Mouse (Mus musculus) kidney, postnatal 0 days (tissue): ENCODE results near the gene Dock1. TPM values are rescaled to one million over a fixed set of nuclear protein-coding genes. Genes with fewer than 3 reads are reported as not detected.
A peak's percentile ranks its signal among the peaks of the same experiment; 100 is the strongest.

ENCODE experiments used
- ATAC-seq: fragments of 200-750 bp; cut with Nextera tagmentation; replicated peaks from 2 replicates; pipeline ENCODE4 v1.8.0; 2017; ENCODE audit warnings: low read depth, moderate number of reproducible peaks, moderate TSS enrichment, moderate library complexity; ENCODE audit not compliant: low FRiP score
- DNase-seq: peaks from one replicate; pipeline ENCODE4 v3.0.0-alpha.2; 2016; ENCODE audit warnings: low spot score
- H3K27ac ChIP-seq: fragments of 300-500 bp; sonication (generic); 2 replicates; pipeline ENCODE4 v1.5.1; 2014; ENCODE audit warnings: mild to moderate bottlenecking
- H3K27me3 ChIP-seq: fragments of 300-500 bp; sonication (generic); 2 replicates; pipeline ENCODE4 v1.6.1; 2014; ENCODE audit warnings: low read length, mixed read lengths; ENCODE audit not compliant: insufficient read depth
- H3K36me3 ChIP-seq: fragments of 300-500 bp; sonication (generic); 2 replicates; pipeline ENCODE4 v1.6.1; 2014; ENCODE audit warnings: low read length, mixed read lengths; ENCODE audit not compliant: insufficient read depth
- H3K4me1 ChIP-seq: fragments of 300-500 bp; sonication (generic); replicated peaks from 2 replicates; pipeline ENCODE4 v1.6.1; 2014; ENCODE audit warnings: antibody characterized with exemption, low read length, mixed read lengths; ENCODE audit not compliant: insufficient read depth
- H3K4me2 ChIP-seq: fragments of 300-500 bp; sonication (generic); 2 replicates; pipeline ENCODE4 v1.6.1; 2014; ENCODE audit warnings: mild to moderate bottlenecking, low read length, moderate library complexity, mixed read lengths
- H3K4me3 ChIP-seq: fragments of 300-500 bp; sonication (generic); replicated peaks from 2 replicates; pipeline ENCODE4 v1.5.1; 2014; ENCODE audit warnings: low read depth, low read length
- H3K9ac ChIP-seq: fragments of 300-500 bp; sonication (generic); 2 replicates; pipeline ENCODE4 v1.6.1; 2014; ENCODE audit warnings: low read depth, low read length
- H3K9me3 ChIP-seq: fragments of 300-500 bp; sonication (generic); replicated peaks from 2 replicates; pipeline ENCODE4 v1.6.1; 2016; ENCODE audit warnings: low read length, inconsistent platforms, mixed read lengths
- CTCF ChIP-seq: IDR thresholded peaks from 2 replicates; pipeline ENCODE4 v1.5.1; 2016; ENCODE audit warnings: antibody characterized with exemption, low read depth, mild to moderate bottlenecking, moderate library complexity
- WGBS: fragments of 180-500 bp; shearing (Covaris S2); extraction: QIAGEN DNeasy Blood & Tissue Kit; methylation state at CpG from one replicate; pipeline ENCODE4 v1.1.7; 2014; 5-methylcytosine and 5-hydroxymethylcytosine counted together
- polyA plus RNA-seq: library from polyadenylated mRNA; unstranded; fragments of >200 nt; fragmentation: Nextera tagmentation; extraction: Ambion mirVana; gene quantifications from 2 replicates; pipeline ENCODE4 v1.2.1, GENCODE M21; 2015

Gene Dock1
- polyA plus RNA-seq, 1 experiment from 2014 or later: 23.9 TPM

DNA sequence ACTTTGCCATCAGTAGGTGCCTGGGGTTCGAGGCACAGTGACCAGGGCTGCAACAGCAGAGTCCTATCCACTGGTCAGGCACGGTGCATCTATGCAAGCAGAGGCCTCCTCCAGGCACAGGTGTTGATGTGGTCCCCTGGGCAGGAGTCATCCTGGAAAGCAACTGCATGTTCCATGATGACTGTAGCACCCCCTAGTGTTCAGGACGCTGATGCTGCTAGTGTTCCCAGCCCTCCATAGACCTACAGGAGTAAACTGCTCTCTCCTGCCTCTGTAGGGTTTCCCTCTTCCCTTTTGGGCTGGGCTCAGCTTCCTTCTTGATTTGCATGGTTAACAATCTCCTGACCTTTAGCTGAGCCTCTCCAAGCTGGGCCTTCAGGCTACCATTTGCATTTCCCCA lies 494.7 kb downstream of the Dock1 start:
- TF ChIP-seq CTCF: peak; percentile 82
- peak; percentile 80 for DNase-seq
- no peak overlapping the region for H3K4me2 ChIP-seq
- ATAC-seq: no peak; the same call in 1 of the 2 replicates
- no peaks in the 10 kb centered on the region for H3K4me1 ChIP-seq
- peaks cover 35% of the 10 kb centered on the region for H3K36me3 ChIP-seq
- no peaks in the 10 kb centered on the region for H3K9me3 ChIP-seq
- H3K27ac ChIP-seq: no peak overlapping the region
- no peak overlapping the region for H3K9ac ChIP-seq
- H3K4me3 ChIP-seq: no peak overlapping the region
- no peaks in the 10 kb centered on the region for H3K27me3 ChIP-seq
- WGBS: 39% methylated on average over 3 of the region's 3 CpGs

DNA sequence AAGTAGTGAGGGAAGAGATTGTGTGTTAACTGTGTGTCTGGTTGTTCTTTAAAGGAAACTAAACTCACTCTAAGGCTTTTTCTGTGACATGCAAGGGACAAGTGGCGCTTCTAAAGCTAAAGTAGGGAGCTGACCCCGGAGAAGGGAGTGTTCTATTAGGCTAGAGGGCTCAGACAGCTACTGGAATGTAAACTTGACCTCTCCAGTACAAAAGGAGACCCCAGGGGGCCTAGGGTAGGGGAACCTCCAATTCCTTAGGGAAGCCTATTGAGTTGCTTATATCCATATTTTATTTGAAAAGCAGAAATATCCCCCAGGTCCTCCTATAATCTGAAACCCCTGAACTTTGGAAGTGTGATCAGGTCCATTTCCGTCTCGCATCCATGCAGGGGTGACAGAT lies 499.5 kb downstream of the Dock1 start:
- Histone ChIP-seq H3K36me3 (peaks cover 23% of the 10 kb centered on the region; the same call in 1 of the 2 replicates), H3K4me3 (no peak overlapping the region), H3K9me3 (no peaks in the 10 kb centered on the region), H3K9ac (no peak overlapping the region), H3K27ac (no peak overlapping the region), H3K4me1 (no peaks in the 10 kb centered on the region), H3K4me2 (no peak overlapping the region), H3K27me3 (no peaks in the 10 kb centered on the region)
- ATAC-seq (no peak), DNase-seq (no peak)
- no peak for TF ChIP-seq CTCF
- WGBS: 50% methylated on average over 4 of the region's 4 CpGs

DNA sequence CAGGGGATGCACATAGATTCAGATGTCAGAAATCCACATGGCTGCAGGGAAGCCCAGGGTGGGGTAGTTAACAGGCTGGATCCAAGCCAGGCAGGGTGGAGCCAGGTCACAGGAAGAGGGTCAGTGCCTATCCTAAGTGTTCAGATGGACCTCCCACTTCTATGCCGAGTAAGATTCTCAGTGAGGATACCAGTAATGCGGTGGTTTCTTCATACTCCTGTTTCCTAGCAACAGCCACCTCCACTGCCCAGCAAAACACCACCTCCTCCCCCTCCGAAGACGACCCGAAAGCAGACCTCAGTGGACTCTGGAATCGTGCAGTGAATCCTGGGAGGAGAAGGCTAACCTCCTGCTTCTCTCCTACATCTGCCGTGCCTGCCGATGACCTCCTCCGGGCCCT lies 501.8 kb downstream of the Dock1 start:
- H3K9me3 ChIP-seq: no peaks in the 10 kb centered on the region
- ATAC-seq: no peak
- no peaks in the 10 kb centered on the region for H3K4me1 ChIP-seq
- no peak for TF ChIP-seq CTCF
- no peak for DNase-seq
- H3K27me3 ChIP-seq: no peaks in the 10 kb centered on the region
- H3K4me2 ChIP-seq: no peak overlapping the region
- no peak overlapping the region for H3K27ac ChIP-seq
- no peak overlapping the region for H3K4me3 ChIP-seq
- 52% methylated on average over 9 of the region's 9 CpGs for WGBS
- H3K36me3 ChIP-seq: peaks cover 18% of the 10 kb centered on the region; the same call in 1 of the 2 replicates
- no peak overlapping the region for H3K9ac ChIP-seq

DNA sequence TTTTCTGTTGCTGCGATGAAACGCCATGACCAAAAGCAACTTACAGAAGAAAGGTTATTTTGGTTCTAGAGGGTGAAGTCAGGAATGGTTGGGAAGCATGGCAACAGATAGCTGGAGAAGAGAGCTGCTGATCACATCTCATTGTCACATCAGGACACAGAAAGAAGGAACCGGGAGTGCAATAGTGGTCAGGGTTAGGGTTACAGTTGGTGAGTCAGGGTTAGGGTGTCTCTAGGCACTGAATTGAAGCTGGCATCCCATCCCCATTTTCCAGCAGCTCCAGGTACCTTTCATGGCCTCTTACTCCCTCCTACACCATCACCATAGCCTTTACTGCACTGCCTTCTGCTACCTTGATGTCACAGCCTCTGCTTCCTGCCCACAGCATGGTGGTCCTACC lies 523.7 kb downstream of the Dock1 start:
- Histone ChIP-seq H3K36me3 (no peaks in the 10 kb centered on the region), H3K4me3 (no peak overlapping the region), H3K4me1 (no peaks in the 10 kb centered on the region), H3K9me3 (no peaks in the 10 kb centered on the region), H3K4me2 (no peak overlapping the region), H3K27me3 (no peaks in the 10 kb centered on the region), H3K27ac (no peak overlapping the region), H3K9ac (no peak overlapping the region)
- 87% methylated on average over 3 of the region's 3 CpGs for WGBS
- no peak for DNase-seq
- ATAC-seq: no peak
- no peak for TF ChIP-seq CTCF

DNA sequence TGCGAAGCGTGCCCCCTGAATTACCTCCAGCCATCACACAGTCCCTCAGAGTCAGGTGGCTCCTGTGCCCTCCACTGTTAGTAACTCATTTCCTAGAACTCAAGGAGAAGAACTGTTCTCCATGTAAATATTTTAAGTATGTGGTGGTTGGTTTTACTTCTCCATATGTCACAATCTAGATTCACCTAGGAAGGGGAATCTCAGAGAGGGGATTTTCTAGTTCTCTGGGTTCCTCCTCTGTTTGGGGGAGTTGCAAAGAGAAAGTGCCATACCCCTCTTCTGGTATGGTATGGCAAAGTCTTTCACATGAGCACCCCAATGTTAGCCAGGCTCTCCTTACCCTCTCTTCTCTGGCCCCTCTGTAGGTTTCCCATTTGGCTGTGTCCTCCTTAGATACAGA lies 525.2 kb downstream of the Dock1 start:
- ATAC-seq: no peak
- H3K27ac ChIP-seq: no peak overlapping the region
- H3K4me1 ChIP-seq: no peaks in the 10 kb centered on the region
- H3K36me3 ChIP-seq: no peaks in the 10 kb centered on the region
- H3K4me3 ChIP-seq: no peak overlapping the region
- WGBS: 98% methylated on average over 2 of the region's 2 CpGs
- H3K9ac ChIP-seq: no peak overlapping the region
- no peak overlapping the region for H3K4me2 ChIP-seq
- H3K9me3 ChIP-seq: no peaks in the 10 kb centered on the region
- no peaks in the 10 kb centered on the region for H3K27me3 ChIP-seq
- no peak for TF ChIP-seq CTCF
- DNase-seq: no peak

DNA sequence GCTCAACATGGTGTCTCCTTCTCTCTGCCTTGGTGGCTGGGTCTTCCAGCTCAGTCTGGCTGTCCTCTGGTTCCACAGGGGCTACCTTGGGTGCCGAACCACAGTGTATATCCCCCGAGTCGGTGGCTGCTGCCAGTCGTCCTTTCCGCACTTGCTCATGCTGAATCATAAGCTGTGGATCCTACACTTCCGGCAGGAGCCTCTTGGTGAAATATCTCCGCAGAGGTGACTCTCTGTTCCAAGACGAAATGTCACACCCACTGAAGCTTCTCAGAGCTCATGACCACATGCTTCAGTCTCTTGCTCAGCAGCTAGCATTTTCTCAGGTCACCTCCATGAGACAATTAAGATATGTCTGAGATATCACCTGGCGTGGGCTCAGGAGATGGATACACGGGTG lies 526.4 kb downstream of the Dock1 start:
- Histone ChIP-seq H3K4me2 (no peak overlapping the region), H3K4me3 (no peak overlapping the region), H3K27ac (no peak overlapping the region), H3K9me3 (no peaks in the 10 kb centered on the region), H3K4me1 (no peaks in the 10 kb centered on the region), H3K36me3 (no peaks in the 10 kb centered on the region), H3K27me3 (no peaks in the 10 kb centered on the region), H3K9ac (no peak overlapping the region)
- no peak for DNase-seq
- ATAC-seq: no peak
- TF ChIP-seq CTCF: no peak
- 90% methylated on average over 10 of the region's 10 CpGs for WGBS

DNA sequence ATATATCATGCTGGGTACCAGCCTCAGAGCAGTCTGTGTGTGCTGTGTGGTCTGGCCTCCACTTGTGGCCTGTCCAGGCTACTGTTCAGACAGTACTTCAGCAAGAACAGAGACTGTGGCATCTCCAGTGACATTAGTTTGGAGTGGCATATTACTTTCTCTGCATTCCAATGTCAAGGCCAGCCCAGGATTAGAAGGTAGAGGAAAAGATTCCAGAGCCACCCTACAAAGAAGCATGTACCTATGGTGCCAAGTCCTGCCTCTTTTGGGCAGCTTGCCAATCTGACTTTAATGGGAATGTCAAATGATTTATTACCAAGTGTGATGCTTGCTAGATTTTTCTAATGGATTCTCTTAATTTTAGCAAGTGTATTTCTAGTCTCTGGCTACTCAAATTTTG lies 533.5 kb downstream of the Dock1 start:
- Histone ChIP-seq H3K27ac (no peak overlapping the region), H3K27me3 (no peaks in the 10 kb centered on the region), H3K9ac (no peak overlapping the region), H3K4me2 (no peak overlapping the region), H3K4me1 (no peaks in the 10 kb centered on the region), H3K9me3 (no peaks in the 10 kb centered on the region), H3K36me3 (no peaks in the 10 kb centered on the region), H3K4me3 (no peak overlapping the region)
- DNase-seq (peak; percentile 49), ATAC-seq (no peak)
- TF ChIP-seq CTCF: no peak
